Mouse (Mus musculus): ENCODE measurements around the gene Rb1.

- TF ChIP-seq POLR2A (IDR thresholded peaks at IDR 0.05; ENCODE audit: insufficient read length, low read depth) (no peak), MYOG (IDR thresholded peaks at IDR 0.05; ENCODE audit: control insufficient read depth in 1 of 3, insufficient read depth in 1 of 3, insufficient read length in 2 of 3, low read depth in 2 of 3) (no peak), E2F4 (IDR thresholded peaks at IDR 0.05; ENCODE audit: insufficient read depth) (no peak), USF1 (IDR thresholded peaks at IDR 0.05; ENCODE audit: low read depth) (no peak), TCF12 (IDR thresholded peaks at IDR 0.05; ENCODE audit: insufficient read depth, poor library complexity, severe bottlenecking) (no peak), MYOD1 (IDR thresholded peaks at IDR 0.05; ENCODE audit: control insufficient read depth in 1 of 3, insufficient read length in 2 of 3, low read depth in 2 of 3) (no peak), POLR2AphosphoS2 (IDR thresholded peaks at IDR 0.05; ENCODE audit: insufficient read length, low read depth) (no peak), MAX (IDR thresholded peaks at IDR 0.05; ENCODE audit: low read depth) (no peak), SRF (IDR thresholded peaks at IDR 0.05; ENCODE audit: control insufficient read depth, insufficient read length, low read depth) (no peak)
Observed at GRCm38 (mm10) chr14:73176266-73176665, 149.4 kb downstream of the Rb1 start.
